Mouse (Mus musculus): ENCODE results near the gene Mllt11. TPM values are rescaled to one million over a fixed set of nuclear protein-coding genes. Genes with fewer than 3 reads are reported as not detected.
A peak's percentile ranks its signal among the peaks of the same experiment; 100 is the strongest.

The Mllt11 gene
- total RNA-seq, 1 experiment from 2014 or later = 7.9 TPM

DNA sequence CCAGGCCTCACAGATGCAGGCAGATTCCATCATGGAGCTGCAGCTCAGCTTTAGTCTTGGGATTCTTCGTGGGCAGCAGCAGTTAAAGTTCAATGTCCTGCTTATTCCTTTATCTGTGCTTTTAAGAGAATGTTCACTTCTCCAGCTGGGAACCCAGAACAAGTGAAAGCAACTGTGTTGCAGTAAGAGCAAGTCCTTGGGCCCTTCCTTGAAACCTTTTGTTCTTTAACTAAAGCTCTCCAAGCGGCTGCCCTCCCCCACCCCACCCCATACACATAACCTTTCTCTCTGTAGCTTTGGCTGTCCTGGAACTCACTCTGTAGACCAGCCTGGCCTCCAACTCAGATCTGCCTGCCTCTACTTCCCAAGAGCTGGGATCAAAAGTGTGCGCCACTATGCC lies 55.5 kb downstream of the Mllt11 start:
- no peak for ATAC-seq (replicated peaks; ENCODE audit: low read depth, poor library complexity, severe bottlenecking)

DNA sequence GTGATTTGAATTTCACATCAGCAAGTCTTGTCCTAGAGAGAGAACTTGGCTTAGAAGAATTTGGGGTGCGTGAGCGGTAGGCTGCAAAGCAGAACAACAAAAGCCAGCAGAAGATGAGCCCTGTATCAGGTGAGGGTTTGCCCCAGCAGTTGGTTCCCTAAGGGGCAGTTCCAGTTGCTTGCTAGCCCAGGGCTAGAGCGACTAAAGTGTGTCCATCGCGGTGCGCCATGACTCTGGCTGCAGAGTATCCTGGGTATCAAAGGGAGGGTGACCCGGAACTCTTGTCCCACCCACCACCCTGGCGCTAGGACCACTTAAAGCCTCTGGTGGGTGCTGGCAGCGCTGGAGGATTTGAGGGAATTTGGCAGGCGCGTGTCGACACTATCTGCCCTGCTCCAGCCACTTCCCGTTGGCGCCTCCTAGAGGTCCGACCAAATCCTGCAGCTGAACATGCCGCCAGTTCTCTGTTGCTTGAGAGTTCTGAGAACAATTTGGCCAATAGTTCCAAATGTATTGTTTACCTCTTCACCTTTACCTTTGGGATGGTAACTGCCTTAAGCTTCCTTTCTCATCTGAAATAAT lies 57.9 kb downstream of the Mllt11 start:
- peak; percentile 87 for ATAC-seq (replicated peaks; ENCODE audit: low read depth, poor library complexity, severe bottlenecking)

DNA sequence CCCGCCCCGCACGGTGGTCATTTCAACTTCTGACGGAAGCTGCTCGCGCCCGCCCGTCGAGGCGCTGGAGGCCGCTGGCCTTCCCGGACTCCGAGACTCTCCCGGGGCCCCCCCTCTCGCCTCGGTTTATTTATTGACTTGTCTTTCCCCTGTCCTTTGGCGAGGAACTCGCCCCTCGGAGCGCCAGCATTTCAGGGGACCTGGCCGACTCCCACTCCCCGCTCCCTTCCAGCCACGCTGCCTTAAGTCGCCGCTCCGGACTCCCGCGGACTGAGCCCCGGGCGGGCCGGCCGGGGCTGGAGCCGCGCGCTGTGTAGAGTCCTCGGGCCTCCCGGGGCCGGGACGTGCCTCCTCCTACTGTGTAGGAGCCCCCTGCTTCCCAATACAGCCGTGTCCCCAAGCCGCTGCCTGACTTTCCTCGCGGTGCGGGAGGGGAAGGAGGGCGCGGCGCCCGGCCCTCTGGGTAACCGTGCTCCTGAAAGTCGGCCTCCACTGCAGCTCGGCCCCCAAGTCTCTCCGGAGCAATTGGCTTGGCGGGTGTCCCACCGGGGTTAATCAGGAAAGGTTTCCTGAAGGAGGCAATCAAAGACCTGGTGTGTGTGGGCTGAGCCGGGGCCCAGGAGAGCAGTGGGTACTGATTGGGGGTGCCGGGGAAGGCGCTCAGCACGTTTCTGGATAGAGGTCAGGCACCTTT lies 58.6 kb downstream of the Mllt11 start:
- ATAC-seq (replicated peaks; ENCODE audit: low read depth, poor library complexity, severe bottlenecking) = peak; percentile 29

DNA sequence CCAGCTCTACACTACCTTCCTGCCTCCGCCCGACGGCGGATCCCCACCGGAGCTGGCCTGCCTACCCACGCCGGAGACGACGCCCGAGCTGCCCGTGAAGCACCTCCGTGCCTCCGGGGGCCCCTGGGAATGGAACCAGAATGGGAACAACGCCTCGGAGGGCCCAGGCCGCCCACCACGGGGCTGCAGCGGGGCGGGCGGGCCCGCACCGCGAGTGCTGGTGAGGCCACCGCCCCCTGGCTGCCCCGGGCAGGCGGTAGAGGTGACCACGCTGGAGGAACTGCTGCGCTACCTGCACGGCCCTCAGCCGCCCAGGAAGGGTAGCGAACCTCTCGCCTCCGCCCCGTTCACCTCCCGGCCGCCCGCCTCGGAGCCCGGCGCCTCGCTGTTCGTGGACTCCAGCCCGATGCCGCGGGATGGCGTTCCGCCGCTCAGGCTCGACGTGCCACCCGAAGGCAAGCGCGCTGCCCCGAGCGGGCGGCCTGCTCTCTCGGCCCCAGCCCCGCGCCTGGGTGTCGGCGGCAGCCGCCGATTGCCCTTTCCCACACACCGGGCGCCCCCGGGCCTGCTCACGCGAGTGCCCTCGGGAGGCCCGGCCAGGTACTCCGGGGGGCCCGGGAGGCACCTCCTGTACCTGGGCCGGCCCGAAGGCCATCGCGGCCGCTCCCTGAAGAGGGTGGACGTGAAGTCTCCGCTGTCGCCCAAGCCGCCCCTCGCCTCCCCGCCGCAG lies 59.3 kb downstream of the Mllt11 start:
- ATAC-seq (replicated peaks; ENCODE audit: low read depth, poor library complexity, severe bottlenecking) = no peak

DNA sequence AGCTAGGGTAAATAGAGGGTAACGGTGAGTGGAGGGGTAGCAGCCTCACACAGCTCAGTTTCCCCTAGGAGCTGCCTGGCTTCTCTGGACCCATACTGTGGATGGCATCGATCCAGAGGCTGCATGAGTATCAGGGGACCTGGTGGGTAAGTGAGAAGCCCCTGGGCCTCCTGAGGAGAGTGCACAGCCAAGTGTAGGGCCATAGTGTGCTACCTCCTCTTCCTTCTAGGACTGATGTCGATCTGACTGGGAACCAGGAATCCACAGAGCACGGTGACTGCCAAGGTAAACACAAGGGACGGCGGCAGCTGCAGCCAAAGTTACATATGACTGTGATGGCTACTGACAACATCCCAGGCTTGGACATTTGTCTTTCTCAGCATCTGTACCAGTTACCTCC lies 60.9 kb downstream of the Mllt11 start:
- no peak for ATAC-seq (replicated peaks; ENCODE audit: low read depth, poor library complexity, severe bottlenecking)

DNA sequence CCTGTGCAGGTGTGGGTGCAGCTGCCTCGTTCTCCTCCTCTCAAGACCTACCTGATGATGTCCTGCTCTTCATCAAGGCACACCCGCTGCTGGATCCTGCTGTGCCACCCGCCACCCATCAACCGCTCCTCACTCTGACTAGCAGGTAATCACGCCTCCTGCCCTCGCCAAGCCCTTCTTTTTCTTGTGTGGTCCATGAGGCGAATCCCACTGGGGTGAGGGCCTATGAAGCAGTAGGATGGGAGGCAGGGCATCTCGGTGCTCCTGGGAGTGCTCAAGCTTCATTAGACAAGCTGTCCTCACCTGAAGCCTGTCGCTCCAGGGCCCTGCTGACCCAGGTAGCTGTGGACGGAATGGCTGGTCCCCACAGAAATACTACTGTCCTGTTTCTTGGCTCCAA lies 62.0 kb downstream of the Mllt11 start:
- no peak for ATAC-seq (replicated peaks; ENCODE audit: low read depth, poor library complexity, severe bottlenecking)

Other genes with a start within 250 kb of the Mllt11 start
- gene Zfp687, start 216.7 kb downstream of the Mllt11 start, total RNA-seq (2017) = 18.2 and 20.6 TPM in 2 replicates
- 210 and 232 TPM in 2 replicates for gene Psmd4, start 189.6 kb downstream of the Mllt11 start, total RNA-seq (2017)
- gene Pip5k1a, start 125.2 kb downstream of the Mllt11 start, total RNA-seq (2017) = 13.3 and 19.2 TPM in 2 replicates
- gene Vps72, start 121.1 kb downstream of the Mllt11 start, total RNA-seq (2017) = 82.0 and 161 TPM in 2 replicates
- gene Tmod4, start 107.7 kb downstream of the Mllt11 start, total RNA-seq (2017) = not detected in 2 replicates
- 59.6 and 88.2 TPM in 2 replicates for gene Scnm1, start 98.2 kb downstream of the Mllt11 start, total RNA-seq (2017)
- 2.9 and 6.9 TPM in 2 replicates for gene Lysmd1, start 98.1 kb downstream of the Mllt11 start, total RNA-seq (2017)
- gene Tnfaip8l2, start 89.8 kb downstream of the Mllt11 start, total RNA-seq (2017) = 21.8 and 38.5 TPM in 2 replicates
- 0.64 and 4.6 TPM in 2 replicates for gene Sema6c, start 71.7 kb downstream of the Mllt11 start, total RNA-seq (2017)
- 50.1 and 53.9 TPM in 2 replicates for gene Gabpb2, start 14.3 kb downstream of the Mllt11 start, total RNA-seq (2017)
- 55.4 and 57.6 TPM in 2 replicates for gene Cdc42se1, start 3.4 kb downstream of the Mllt11 start, total RNA-seq (2017)
- gene Gm128, start 9.4 kb upstream of the Mllt11 start, total RNA-seq (2017) = 0.64 and 0.82 TPM in 2 replicates
- not detected in 2 replicates for gene Bnipl, start 19.0 kb upstream of the Mllt11 start, total RNA-seq (2017)
- 26.2 and 31.4 TPM in 2 replicates for gene Mindy1, start 49.2 kb upstream of the Mllt11 start, total RNA-seq (2017)
- gene Prune1, start 49.9 kb upstream of the Mllt11 start, total RNA-seq (2017) = 8.4 and 10.3 TPM in 2 replicates
- gene Anxa9, start 75.0 kb upstream of the Mllt11 start, total RNA-seq (2017) = 5.9 and 12.1 TPM in 2 replicates
- 94.9 and 102 TPM in 2 replicates for gene Cers2, start 82.6 kb upstream of the Mllt11 start, total RNA-seq (2017)
- 35.8 and 44.9 TPM in 2 replicates for gene Setdb1, start 125.0 kb upstream of the Mllt11 start, total RNA-seq (2017)
- not detected in 2 replicates for gene 4930558C23Rik, start 170.7 kb upstream of the Mllt11 start, total RNA-seq (2017)
- 24.9 and 31.3 TPM in 2 replicates for gene Arnt, start 202.2 kb upstream of the Mllt11 start, total RNA-seq (2017)